Mouse (Mus musculus) embryonic fibroblast, embryonic 13.5 days (primary cell): Measurements from ENCODE around the gene Gm5134. TPM values are rescaled to one million over a fixed set of nuclear protein-coding genes. Genes with fewer than 3 reads are reported as not detected.

Experiments
- H3K27ac ChIP-seq: 2 replicates; pipeline ENCODE4 v1.5.1; 2012; ENCODE audit warnings: low read length, control low read depth, inconsistent platforms; ENCODE audit not compliant: insufficient read depth
- H3K4me1 ChIP-seq: 2 replicates; pipeline ENCODE4 v1.6.1; 2011; ENCODE audit warnings: low read length; ENCODE audit not compliant: control insufficient read depth, insufficient read depth
- H3K4me3 ChIP-seq: 2 replicates; pipeline ENCODE4 v1.5.1; 2011; ENCODE audit warnings: mild to moderate bottlenecking, control low read depth, low read length; ENCODE audit not compliant: insufficient read depth
- CTCF ChIP-seq: IDR thresholded peaks from 2 replicates; pipeline ENCODE4 v1.5.1; 2011; ENCODE audit warnings: mild to moderate bottlenecking, control low read depth, low read length, moderate library complexity, borderline replicate concordance; ENCODE audit not compliant: insufficient read depth
- POLR2A ChIP-seq: IDR thresholded peaks from 2 replicates; pipeline ENCODE4 v1.6.1; 2011; ENCODE audit warnings: low read depth, mild to moderate bottlenecking, control low read depth, low read length, moderate library complexity
- polyA plus RNA-seq: library from polyadenylated mRNA; stranded (reverse); fragments of >200 nt; gene quantifications from 2 replicates; pipeline ENCODE4 v1.2.4, GENCODE M21; 2011; ENCODE audit warnings: low read depth; ENCODE audit not compliant: missing spikeins, insufficient read length

The Gm5134 gene
- polyA plus RNA-seq, 1 experiment, result not detected

GRCm38 (mm10) chr10:75949053-75950045 is 5.0 kb upstream of the Gm5134 start:
- TF ChIP-seq CTCF, result no peak
- no peak for TF ChIP-seq POLR2A
- no peaks in the 10 kb centered on the region for H3K4me1 ChIP-seq
- H3K27ac ChIP-seq, result no peak overlapping the region
- no peak overlapping the region for H3K4me3 ChIP-seq

GRCm38 (mm10) chr10:75950791-75951210 is 3.5 kb upstream of the Gm5134 start:
- H3K4me3 ChIP-seq, result 0 out of 2 replicates have a peak overlapping the region, but pooled peaks have one; percentile 14
- no peaks in the 10 kb centered on the region for H3K4me1 ChIP-seq
- H3K27ac ChIP-seq, result no peak overlapping the region
- TF ChIP-seq CTCF (no peak), POLR2A (no peak)

GRCm38 (mm10) chr10:75951424-75952050 is 2.8 kb upstream of the Gm5134 start:
- H3K4me3 ChIP-seq, result peak overlapping the region; percentile 18
- no peak overlapping the region for H3K27ac ChIP-seq
- no peaks in the 10 kb centered on the region for H3K4me1 ChIP-seq
- TF ChIP-seq POLR2A (no peak), CTCF (no peak)

- no peak overlapping the region for H3K4me3 ChIP-seq
- H3K27ac ChIP-seq, result no peak overlapping the region
- no peak for TF ChIP-seq POLR2A
- TF ChIP-seq CTCF, result no peak
- no peaks in the 10 kb centered on the region for H3K4me1 ChIP-seq
These were observed 19.5 kb downstream of the Gm5134 start for GRCm38 (mm10) chr10:75973846-75974245.

- no peak for TF ChIP-seq POLR2A
- TF ChIP-seq CTCF, result no peak
- H3K4me1 ChIP-seq, result no peaks in the 10 kb centered on the region
- H3K4me3 ChIP-seq, result no peak overlapping the region
- no peak overlapping the region for H3K27ac ChIP-seq
These were observed 20.9 kb downstream of the Gm5134 start for GRCm38 (mm10) chr10:75975216-75975615.

- no peak for TF ChIP-seq POLR2A
- no peak for TF ChIP-seq CTCF
These were observed 24.0 kb downstream of the Gm5134 start for GRCm38 (mm10) chr10:75978119-75978834.

GRCm38 (mm10) chr10:75978835-75979157 is 24.5 kb downstream of the Gm5134 start:
- TF ChIP-seq POLR2A (no peak), CTCF (no peak)
- H3K4me3 ChIP-seq, result no peak overlapping the region

More at GRCm38 (mm10) chr10:75978119-75978834, 24.0 kb downstream of the Gm5134 start:
- Histone ChIP-seq H3K4me1 (no peaks in the 10 kb centered on the region), H3K4me3 (no peak overlapping the region), H3K27ac (no peak overlapping the region)

GRCm38 (mm10) chr10:75979432-75979831 is 25.1 kb downstream of the Gm5134 start:
- Histone ChIP-seq H3K4me1 (no peaks in the 10 kb centered on the region), H3K4me3 (no peak overlapping the region), H3K27ac (no peak overlapping the region)
- TF ChIP-seq CTCF (no peak), POLR2A (no peak)

More at GRCm38 (mm10) chr10:75978835-75979157, 24.5 kb downstream of the Gm5134 start:
- Histone ChIP-seq H3K27ac (no peak overlapping the region), H3K4me1 (no peaks in the 10 kb centered on the region)

GRCm38 (mm10) chr10:75990430-75991042 is 36.2 kb downstream of the Gm5134 start:
- H3K4me1 ChIP-seq, result no peaks in the 10 kb centered on the region
- TF ChIP-seq CTCF (no peak), POLR2A (no peak)
- no peak overlapping the region for H3K4me3 ChIP-seq
- H3K27ac ChIP-seq, result no peak overlapping the region
